Mouse (Mus musculus) thymus, postnatal 36 days (tissue): ENCODE data around the gene Cda.

ENCODE experiments used
- DNase-seq, 2 experiments: peaks; one replicate each; pipeline ENCODE4 v3.0.0; 2022; ENCODE audit warnings: mixed read lengths in 2 of 2

The Cda gene

DNA sequence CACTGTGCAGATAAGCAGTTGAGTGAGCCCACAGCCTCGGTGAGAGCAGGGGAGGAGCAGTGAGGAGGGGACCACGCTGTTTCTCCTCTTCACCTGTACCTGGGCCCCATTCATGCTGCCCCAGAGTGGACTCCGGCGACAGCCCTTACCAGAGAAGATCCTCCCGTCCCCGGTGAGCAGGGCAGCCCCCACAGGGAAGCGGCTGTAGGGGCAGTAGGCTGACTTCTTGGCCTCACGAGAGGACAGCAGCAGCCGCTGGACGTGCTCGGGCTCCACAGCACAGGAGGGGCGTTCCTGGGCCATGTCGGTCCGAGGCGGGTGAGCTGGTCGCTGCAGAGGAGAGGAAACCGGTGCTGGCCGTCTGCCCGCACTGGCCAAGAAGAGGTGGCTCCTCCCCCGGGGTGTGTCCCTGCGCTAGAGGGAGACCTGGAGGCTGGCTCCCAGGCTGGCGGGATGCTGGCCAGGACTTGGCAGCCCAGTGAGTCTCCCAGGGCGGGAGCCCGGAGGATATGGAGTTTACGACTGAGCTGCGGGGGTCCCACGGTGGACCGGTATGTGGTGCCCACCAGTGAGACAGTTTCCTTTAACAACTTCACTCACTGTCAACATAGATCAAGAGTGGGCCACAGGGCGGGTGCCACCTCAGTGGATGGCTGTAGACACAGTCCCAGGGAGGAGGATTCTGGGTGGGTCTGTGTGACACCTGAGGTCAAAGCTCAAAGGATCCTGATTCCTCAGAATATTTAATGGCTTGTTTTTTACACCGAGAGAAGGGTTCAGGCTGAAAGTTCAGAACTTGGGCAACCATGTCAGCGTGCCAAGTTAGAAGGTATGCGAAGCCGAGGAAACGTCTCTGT is at the start of gene Cda:
Gene Cda (minus strand): TSS at position 352 of the 857 bp plus-strand sequence.
- DNase-seq = peak in 1 of 2 experiments; percentile 6

DNA sequence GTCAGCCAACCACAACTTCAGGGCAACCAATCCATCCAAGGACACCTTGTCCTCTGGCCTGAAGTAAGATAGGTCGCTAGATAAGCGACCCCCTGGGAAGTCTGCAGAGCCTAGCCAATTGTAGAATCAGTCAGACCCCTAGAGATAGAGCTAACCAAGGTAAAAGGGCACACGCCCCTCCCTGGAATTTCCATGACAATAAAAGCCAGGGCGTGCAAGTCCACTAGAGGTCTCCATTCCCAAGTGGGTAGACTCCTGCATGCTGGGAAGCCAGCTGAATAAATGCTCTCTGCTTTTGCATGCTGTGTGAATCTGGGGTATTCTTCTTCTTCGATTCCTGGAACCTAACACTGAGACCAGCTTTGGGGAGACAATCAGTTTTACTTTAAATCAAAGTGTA is 48.6 kb upstream of the Cda start:
- DNase-seq = no peak

DNA sequence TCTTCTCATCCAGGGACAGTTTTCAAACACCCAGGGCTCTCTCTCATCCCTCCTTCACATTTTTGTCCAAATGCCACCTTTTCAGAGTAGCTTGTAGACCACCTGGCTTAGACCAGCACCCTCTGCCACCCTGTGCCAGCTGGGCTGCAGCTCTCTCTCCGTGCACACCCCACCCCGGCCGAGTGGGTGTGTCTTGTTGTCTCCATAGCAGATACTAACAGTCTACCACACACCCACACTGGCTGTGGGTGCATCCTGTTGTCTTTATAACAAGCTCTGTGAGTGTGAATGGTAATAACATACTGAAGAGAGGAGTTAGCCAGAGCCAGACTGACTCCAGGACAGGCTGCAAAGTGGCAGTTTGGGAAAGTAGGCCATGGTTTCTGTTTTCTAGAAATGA is 48.2 kb upstream of the Cda start:
- no peak for DNase-seq

DNA sequence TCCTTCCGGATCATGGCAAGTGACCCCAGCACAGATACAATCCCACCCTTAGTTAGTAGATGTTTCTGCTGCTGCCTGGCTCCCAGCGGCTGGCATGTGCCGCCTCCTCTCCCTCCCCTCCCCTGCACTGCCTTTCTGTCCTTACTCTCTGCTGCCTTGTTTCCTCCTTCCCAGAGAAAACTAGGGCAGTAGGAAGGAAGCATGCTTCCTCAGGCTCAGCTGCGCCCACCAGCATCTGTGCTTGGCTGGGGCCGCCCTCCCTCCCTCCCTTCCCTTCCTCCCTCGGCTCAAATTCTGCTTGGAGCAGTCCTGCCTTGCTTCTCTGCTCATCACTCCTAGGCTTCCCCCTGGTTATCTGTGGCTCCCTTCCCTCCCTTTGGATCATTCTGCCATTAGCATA is 46.9 kb upstream of the Cda start:
- DNase-seq = no peak

DNA sequence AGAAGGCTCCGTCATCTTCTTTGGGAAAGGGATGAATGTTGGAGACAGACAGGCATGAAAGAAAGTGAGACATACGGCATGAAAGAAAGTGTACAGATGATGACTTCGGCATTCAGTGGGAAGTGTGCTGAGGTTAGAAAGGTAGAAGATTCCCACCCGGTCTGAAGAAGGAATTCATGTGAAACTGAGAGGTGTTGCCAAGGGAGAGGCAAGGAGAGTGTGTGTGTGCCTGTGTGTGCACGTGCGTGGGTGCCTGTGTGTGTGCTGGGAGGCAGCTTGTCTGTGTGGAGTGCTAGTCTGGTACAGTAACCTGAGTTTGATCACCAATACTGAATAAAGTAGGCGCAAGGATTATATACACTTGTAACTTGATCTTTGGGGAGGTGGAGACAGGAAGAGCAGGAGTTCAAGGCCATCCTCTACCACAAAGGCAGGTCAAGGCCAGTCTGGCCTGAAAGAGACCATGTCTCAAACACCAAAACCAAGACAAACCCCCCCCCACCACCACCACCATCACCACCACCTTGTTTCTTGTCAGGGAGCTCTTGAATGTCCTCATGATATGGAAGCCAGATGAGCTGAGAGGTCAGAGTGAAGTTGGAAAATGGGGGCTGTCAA is 43.8 kb upstream of the Cda start:
- no peak for DNase-seq

DNA sequence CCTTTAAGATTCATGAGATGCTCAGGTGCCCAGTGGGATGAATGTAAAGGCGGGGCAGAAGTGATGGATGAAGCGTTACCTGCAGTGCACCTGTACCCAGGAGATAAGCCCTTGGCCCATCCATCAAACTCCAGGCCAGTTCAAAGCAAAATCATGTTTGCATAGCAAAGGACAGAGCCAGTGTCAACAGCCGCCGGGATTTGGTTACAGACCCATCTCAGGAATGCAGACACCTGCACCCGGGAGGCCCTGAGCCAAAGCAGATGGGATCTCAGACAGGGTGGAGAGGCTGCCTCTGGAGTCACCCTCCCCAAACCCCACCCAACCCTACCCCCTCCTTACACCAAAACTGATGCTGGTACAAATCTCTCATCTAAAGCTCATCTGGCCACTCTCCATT is 43.2 kb upstream of the Cda start:
- no peak for DNase-seq

DNA sequence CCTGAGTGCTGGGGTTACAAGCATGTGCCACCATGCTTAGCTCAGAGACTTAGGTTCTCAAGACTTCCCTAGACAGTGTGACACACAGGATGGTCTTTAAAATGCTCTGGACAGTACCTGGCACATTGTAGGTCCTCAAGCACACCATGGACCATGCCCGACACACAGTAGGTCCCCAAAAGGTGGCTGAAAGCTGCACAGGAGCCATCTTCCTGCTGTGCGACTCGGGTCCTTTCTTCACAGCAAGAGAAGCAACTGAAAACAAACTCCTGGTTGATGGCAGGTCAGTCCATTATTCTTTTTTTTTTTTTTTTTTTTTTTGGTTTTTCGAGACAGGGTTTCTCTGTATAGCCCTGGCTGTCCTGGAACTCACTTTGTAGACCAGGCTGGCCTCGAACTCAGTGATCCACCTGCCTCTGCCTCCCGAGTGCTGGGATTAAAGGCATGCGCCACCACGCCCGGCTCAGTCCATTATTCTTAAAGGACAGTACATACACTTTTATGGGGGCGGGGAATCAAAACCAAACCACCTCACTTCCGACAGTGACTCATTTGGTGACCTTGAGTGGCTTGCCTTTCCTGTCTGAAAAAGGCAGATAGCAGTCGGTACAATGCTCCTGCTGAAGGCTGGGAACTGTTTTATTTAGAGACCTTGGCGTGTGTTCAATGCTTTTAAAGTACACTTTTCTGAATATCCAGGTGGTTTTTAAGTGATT is 39.8 kb upstream of the Cda start:
- DNase-seq = no peak

DNA sequence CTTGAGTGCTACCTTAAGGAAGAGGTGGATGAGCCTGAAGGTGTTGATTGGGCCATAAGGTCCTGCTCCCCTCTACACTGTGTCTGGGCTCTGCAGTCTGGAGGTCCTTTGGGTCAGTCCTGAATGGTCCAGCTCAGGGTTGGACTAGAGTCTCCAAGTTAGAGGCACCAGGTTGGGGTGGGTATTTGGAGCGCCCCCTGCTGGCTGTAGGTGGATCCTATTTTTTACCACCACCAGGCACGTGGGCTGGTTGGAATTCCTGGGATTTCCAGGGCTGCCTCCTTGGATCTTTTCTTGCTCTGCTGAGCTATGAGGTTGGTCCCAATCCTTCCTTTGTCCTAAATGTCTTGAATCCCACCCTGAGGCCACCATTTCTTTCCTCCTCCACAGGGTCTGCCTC is 37.0 kb upstream of the Cda start:
- DNase-seq = peak; percentile 16 to 22

DNA sequence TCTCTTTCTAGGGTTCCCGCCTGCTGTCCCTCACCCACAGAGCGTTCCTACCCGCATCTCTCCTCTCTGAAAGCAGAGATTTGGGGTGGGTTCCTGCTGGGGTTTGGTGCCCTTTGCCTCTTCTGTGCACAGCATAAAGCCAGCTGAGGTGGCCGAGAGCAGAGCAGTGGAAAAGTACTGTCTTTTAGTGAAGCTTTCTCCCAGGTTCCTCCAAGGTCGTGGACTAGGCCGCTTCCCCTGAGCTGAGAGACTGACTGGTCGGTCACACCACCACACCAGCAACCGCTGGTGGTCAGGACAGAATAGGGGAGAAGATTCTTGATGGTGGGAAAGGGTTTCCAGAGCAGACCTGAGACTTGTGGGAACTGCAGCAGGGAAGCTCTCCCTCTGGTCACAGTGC is 28.9 kb upstream of the Cda start:
- no peak for DNase-seq

DNA sequence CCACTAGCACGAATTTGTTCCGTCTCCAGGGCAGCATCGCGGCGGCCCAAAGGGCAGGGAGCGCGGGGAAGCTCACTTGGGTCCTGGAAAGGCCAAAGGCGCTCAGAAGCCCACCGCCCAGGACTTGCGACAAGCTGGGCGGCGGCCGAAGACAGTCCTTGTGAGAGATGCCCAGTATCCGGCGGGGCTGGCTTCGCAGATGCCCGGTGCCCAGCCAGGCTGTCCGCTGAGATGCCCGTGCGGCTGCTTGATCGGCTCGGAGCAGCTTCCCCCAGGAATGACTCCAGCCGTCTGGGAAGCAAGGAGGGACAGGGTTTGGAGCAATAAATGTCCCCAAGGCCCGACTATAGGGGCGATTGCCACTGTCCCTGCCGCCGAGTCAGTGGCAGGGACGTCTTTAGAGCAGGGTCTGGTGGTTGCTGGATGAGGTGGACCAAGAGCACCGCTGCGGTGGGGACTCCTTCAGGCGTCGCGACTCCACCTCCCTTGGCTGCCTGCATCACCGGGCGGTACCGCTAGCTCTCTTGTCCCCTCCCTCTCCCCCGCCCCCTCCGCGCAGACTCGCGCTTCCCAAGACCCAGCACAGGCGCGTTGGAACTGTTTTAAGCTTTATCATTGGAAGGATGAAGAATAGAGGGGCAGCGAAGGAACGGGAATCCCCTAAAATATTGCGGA is 28.3 kb upstream of the Cda start, which contains the start of gene Fam43b:
Gene Fam43b (minus strand): TSS at position 558 of the 675 bp plus-strand sequence.
- DNase-seq = no peak

DNA sequence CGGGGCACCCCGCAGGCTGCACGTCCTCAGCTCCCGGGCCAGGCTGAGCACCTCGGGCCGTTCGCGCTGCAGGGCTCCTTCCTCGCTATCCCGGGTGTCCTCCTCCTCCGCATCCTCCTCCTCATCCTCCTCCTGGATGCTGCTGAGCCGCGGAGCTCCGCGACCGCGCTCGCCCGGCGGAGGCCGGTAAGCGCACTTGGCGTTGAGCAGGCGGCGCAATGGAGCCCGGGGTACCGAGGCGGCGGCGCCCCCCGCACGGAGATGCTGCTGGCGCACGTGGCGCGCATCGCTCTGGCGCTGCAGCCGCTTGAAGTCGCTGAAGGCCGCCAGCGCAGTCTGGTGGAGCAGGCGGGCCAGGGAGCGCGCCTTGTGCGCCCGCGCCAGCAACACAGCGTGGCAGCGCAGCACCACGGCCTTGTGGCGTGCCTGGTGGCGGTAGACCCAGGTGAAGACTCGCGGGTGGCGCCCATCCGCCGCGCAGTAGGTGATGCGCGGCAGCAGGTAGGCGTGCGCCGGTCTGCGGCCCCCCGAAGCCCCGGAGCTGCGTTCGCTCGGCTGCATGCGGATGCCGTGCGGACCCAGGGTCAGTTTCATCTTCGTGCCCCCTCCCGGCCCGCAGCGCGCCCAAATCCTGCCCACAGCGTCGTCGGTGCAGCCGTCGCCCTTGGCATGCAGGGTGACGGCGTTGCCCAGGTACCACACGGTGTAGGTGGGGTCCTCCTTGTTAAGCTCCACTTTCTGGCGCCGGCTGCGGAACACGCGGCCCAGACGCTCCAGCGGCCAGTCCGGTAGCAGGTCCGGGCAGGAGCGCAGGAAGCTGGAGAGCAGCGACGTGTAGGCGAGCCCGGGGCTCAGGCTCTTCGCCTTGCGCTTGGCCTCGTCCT is 27.5 kb upstream of the Cda start:
- DNase-seq = no peak

DNA sequence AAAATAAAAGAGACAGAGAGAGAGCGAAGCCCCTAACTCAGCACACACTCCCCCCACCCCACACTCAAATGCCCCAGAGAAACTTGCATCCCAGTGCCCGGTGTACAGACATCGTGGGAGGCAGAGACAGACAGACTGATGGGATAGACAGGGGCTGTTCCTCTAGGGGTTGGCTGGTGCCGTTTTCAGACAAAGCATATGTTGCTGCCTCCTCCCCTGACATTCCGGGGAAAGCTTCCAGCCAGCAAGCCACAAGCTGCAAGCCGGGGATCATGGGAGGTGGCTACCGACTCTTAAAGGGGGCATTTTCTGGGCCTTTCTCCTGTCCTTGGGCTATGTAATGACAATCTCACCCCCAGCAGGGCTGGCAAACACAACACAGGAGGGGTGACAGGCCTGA is 25.9 kb upstream of the Cda start:
- no peak for DNase-seq

DNA sequence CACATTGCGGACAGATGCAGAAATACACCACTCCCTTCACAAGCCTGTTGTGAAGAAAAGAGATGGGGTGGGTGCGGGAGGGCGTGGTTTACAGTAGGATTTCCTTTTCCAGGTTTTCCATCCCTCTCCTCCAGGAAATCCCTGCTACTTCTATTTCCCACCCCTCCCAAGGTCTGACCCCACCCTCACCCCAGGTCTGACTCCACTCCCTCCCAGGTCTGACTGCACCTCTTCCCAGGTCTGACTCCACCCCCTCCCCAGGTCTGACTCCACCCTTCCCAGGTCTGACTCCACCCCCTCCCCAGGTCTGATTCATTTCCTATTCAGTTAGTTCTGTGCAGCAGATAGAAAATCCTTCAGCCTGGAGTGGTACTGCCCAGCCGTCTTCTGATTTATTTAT is 16.0 kb upstream of the Cda start:
- DNase-seq = no peak

DNA sequence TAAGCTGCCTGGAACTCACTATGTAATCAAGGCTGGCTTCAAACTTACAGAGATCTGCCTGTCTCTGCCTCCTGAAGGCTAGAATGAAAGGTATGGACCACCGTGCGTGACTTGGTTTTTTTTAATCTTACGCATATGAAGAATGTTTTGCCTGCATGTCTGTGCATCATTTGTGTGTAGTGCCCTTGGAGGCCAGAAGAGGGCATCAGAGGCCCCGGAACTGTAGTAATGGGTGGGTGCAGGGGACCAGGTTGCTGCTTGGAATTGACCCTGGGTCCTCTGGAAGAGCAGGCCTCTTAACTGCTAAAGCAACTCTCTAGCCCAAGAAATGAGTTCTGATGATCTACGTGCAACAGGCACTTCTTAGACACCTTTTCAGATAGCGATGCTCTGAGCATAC is 14.7 kb upstream of the Cda start:
- DNase-seq = no peak

DNA sequence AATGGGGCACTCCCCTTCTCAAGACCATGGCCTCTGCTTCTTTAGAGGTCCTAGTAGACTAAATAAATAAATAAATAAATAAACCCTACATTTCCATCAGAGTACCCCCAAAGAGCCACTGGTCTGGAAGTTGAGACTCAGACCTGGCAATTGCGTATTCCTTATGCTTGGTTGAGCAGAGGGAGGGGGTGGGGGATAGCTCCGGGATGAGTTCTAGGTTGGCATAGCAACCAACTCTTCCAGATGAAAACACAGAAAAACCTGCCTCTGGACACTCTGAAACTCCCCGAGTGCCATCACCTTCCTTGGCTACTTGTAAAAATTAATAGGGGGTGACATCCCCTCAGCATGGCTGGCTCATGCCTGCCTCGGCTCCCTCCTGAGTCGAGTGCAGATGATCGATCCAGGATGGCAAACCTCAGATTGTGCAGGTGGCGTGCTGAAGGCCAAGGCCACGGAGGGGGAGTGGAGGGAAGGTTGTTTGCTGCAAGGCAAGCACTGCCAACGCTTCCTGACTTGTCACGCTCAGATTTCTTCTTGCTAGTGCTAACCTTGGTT is 12.4 kb upstream of the Cda start:
- DNase-seq = no peak

DNA sequence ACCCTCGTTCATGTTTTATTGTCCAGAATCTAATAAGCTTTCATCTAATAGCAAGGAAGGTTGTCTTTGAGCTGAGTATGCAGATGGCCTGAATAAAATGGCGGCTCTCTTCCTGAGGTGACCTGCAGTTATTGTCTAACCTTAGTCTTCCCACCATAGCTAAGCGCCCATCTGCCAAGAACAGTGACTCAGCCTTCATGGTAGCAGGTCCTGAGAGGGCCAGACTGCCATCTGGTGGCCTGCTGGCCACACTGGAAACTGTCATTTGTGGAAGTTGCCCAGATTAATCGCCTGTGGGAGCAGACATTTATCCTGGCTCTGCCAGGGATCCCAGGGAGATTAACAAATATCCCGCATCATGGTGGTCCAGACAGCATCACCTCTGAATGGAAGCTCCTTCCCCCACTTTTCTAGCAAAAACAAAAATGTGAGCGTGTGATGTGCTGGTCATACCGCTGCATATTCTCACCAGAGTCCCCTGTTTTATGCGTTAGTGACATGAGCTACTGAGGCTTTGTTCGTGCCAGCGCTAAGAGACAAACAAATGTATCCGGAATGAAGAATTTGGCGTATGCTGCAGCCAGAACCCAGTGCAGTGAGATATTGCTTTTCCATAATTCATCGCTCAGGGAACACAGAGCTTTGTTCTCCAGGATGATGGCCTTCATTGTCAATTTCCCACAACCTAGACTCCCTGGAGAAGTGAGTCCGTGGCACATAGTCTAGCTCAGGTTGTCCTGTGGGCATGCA is 11.5 kb upstream of the Cda start:
- no peak for DNase-seq

DNA sequence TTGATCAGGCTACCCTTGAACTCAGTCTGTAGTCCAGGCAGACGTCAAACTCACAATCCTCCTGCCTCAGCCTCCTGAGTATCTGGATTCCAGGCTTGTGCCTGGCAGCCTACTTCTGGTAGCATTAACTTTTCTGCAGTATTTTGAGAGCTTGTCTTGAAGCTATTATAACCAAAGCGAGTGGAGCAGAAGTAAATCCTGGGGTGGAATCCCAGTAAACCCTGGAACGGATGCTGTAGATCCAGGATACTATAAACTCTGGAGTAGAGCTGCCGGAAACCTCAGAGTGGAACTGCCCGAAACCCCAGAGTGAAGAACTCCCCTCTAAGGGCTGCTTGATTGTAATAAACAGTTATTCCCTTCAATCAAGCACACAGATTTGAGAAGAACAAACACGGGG is 9.7 kb upstream of the Cda start:
- no peak for DNase-seq

DNA sequence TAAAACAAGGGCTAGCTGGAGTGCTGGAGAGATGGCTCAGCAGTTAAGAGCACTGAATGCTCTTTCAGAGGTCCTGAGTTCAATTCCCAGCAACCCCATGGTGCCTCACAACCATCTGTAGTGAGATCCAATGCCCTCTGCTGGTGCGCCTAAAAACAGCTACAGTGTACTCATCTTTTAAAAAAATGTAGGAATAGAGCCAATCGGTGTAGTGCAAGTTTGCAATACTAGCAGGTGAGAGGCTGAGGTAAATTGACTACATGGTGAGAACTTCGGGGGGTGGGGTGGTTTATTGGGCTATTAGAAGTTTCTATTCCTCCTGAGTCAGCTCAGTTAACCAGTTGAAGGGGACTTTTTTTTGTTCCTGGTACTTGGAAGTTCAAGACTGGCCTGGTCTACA is 7.3 kb upstream of the Cda start:
- no peak for DNase-seq

DNA sequence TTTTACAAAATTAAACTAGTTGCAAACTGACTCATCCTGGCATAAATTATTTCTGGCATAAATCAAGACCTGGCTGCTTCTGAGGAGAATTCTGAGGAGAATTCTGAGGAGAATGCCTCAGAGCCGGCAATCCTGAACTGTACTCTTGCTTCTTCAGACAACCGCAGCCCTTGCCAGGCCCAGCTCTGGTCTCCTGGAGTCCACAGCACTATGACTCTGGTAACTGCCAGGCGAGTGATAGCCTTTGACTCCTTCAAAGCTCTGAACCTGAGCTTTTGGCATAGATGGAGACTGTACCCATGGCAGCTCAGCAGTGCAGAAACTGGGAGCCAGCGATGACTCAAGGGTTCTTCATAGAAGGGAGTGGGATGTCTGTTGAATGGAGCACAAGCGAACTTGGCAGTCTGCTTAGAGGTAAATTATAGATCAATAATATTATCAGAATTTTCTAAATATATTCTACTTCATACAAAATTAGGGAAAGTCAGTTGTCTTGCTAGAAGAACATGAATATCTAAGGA is 3.3 kb upstream of the Cda start:
- DNase-seq = no peak

DNA sequence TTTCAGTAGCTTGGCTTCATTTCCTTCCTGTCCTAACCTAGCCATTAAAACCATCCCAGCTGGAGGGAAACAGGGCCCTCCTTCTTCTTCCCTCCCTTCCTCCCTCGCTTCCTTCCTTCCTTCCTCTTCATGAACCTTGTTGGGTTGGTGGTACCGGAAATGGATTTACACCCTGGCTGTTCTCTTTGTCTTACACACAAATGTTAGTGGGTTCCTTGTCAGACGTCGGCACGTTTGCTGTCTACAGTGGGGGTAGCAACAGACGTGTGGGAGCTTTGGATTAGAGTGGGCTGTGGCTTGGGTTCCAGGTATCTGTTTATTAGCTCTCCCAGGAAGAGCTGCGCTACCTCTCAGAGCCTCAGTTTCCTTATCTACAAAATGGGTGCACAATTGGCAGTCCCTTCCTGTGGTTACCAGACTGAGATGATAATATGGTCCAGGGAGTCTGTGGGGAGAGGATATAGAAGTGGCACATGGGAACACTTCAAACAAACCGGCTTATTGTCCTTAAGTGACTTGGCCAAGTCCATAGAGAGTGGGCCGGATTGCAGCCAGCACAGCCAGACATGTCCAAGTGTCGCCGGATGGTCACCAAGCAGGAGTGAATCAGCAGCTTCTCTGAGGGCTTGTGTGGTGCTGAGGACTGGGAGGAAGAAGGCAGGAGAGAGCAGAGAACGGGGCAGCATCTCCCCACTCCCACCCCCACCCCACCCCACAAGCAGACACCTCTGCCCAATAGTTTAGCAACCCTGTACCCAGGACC is 887 bp upstream of the Cda start:
- DNase-seq = no peak
